Mouse (Mus musculus): Measurements from ENCODE around the gene Rxra.

Rxra gene

GRCm38 (mm10) chr2:27676106-27676477 is at the start of gene Rxra:
Gene Rxra (plus strand): TSS chr2:27676440.
- no peak for DNase-seq

- DNase-seq = no peak
Observed at GRCm38 (mm10) chr2:27626604-27627003, 49.6 kb upstream of the Rxra start.

- no peak for DNase-seq
Observed at GRCm38 (mm10) chr2:27630601-27631285, 45.5 kb upstream of the Rxra start.

- DNase-seq = no peak
Observed at GRCm38 (mm10) chr2:27633471-27633870, 42.8 kb upstream of the Rxra start.

- no peak for DNase-seq
Observed at GRCm38 (mm10) chr2:27634018-27634417, 42.2 kb upstream of the Rxra start.

GRCm38 (mm10) chr2:27635147-27635738 is 41.0 kb upstream of the Rxra start:
- no peak for DNase-seq

GRCm38 (mm10) chr2:27636796-27637195 is 39.4 kb upstream of the Rxra start:
- DNase-seq = no peak

GRCm38 (mm10) chr2:27637281-27637896 is 38.9 kb upstream of the Rxra start:
- no peak for DNase-seq

- DNase-seq = no peak
Observed at GRCm38 (mm10) chr2:27639631-27640334, 36.5 kb upstream of the Rxra start.

- no peak for DNase-seq
Observed at GRCm38 (mm10) chr2:27640900-27641479, 35.2 kb upstream of the Rxra start.

- DNase-seq = no peak
Observed at GRCm38 (mm10) chr2:27644547-27645120, 31.6 kb upstream of the Rxra start.

- DNase-seq = no peak
Observed at GRCm38 (mm10) chr2:27645471-27645870, 30.8 kb upstream of the Rxra start.

- no peak for DNase-seq
Observed at GRCm38 (mm10) chr2:27649862-27650661, 26.2 kb upstream of the Rxra start.

- no peak for DNase-seq
Observed at GRCm38 (mm10) chr2:27650991-27651390, 25.2 kb upstream of the Rxra start.

GRCm38 (mm10) chr2:27653496-27654030 is 22.7 kb upstream of the Rxra start:
- no peak for DNase-seq

GRCm38 (mm10) chr2:27654321-27655232 is 21.7 kb upstream of the Rxra start:
- no peak for DNase-seq

- no peak for DNase-seq
Observed at GRCm38 (mm10) chr2:27656576-27656975, 19.7 kb upstream of the Rxra start.

GRCm38 (mm10) chr2:27665284-27665683 is 11.0 kb upstream of the Rxra start:
- DNase-seq = no peak

- DNase-seq = no peak
Observed at GRCm38 (mm10) chr2:27666719-27667118, 9.5 kb upstream of the Rxra start.

GRCm38 (mm10) chr2:27667677-27668076 is 8.6 kb upstream of the Rxra start:
- DNase-seq = no peak

- no peak for DNase-seq
Observed at GRCm38 (mm10) chr2:27670746-27671145, 5.5 kb upstream of the Rxra start.

Measured in cerebellum, adult 8-10 months (tissue).